Mouse (Mus musculus): ENCODE measurements around the gene Mlh3.

Mlh3 gene

GRCm38 (mm10) chr12:85194623-85195018 is 75.8 kb downstream of the Mlh3 start:
- no peak for ATAC-seq (ENCODE audit: insufficient number of reproducible peaks, low FRiP score, low TSS enrichment)

- no peak for ATAC-seq (ENCODE audit: insufficient number of reproducible peaks, low FRiP score, low TSS enrichment)
These were observed 76.3 kb downstream of the Mlh3 start for GRCm38 (mm10) chr12:85193923-85194622.

GRCm38 (mm10) chr12:85193146-85193545 is 77.3 kb downstream of the Mlh3 start:
- ATAC-seq (ENCODE audit: insufficient number of reproducible peaks, low FRiP score, low TSS enrichment) = no peak

- ATAC-seq (ENCODE audit: insufficient number of reproducible peaks, low FRiP score, low TSS enrichment) = no peak
These were observed 77.8 kb downstream of the Mlh3 start for GRCm38 (mm10) chr12:85192461-85193108.

- ATAC-seq (ENCODE audit: insufficient number of reproducible peaks, low FRiP score, low TSS enrichment) = no peak
These were observed 80.1 kb downstream of the Mlh3 start for GRCm38 (mm10) chr12:85190290-85190689.

- ATAC-seq (ENCODE audit: insufficient number of reproducible peaks, low FRiP score, low TSS enrichment) = no peak
These were observed 84.0 kb downstream of the Mlh3 start for GRCm38 (mm10) chr12:85186361-85186760.

- ATAC-seq (ENCODE audit: insufficient number of reproducible peaks, low FRiP score, low TSS enrichment) = no peak
These were observed 84.6 kb downstream of the Mlh3 start for GRCm38 (mm10) chr12:85185810-85186209.
